Mouse (Mus musculus) pancreas, adult 10 weeks (tissue): ENCODE data around the gene Kcnt1. TPM values are rescaled to one million over a fixed set of nuclear protein-coding genes. Genes with fewer than 3 reads are reported as not detected.

Experiments
- polyA plus RNA-seq: library from polyadenylated mRNA; stranded (reverse); fragments of 350-450 nt; fragmentation: Illumina TruSeq; extraction: RNeasy Lipid Tissue Mini Kit (QIAGEN cat#74804); gene quantifications from one replicate; pipeline ENCODE4 v1.2.3, GENCODE M21; 2015; ENCODE audit warnings: low read depth, low replicate concordance; ENCODE audit not compliant: insufficient read depth

Kcnt1 gene
- 0.18 TPM for polyA plus RNA-seq

GRCm38 (mm10) chr2:25863337-25864131 lies at the start of gene Kcnt1:
TSS of gene Kcnt1 (plus strand) at chr2:25863734.

DNA sequence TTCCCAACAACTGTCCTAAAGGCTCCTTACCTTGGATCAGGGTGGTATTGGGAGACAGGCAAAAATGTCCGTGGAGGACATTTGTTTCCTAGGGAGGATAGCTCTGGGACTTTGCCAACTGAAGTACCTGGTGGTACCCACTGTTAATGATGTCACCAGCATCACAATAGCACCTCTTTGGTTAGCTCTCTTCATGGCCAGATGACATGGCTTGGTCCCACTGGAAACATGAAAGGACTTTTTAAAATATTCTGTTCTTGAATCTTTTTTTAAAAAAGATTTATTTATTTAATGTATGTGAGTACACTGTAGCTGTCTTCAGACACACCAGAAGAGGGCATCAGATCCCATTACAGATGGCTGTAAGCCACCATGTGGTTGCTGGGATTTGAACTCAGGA lies 47.8 kb upstream of the Kcnt1 start, which contains the start of gene Glt6d1:
Gene Glt6d1, minus strand, starts transcription at position 101 of the 400 bp plus-strand sequence.

GRCm38 (mm10) chr2:25822806-25823205 lies 40.7 kb upstream of the Kcnt1 start, which contains the start of gene Lcn9:
TSS of gene Lcn9 (plus strand) at chr2:25823153.

GRCm38 (mm10) chr2:25847226-25847625 lies 16.3 kb upstream of the Kcnt1 start, which contains the start of gene Sohlh1:
TSS of gene Sohlh1 (minus strand) at chr2:25847248.

Other genes with a start within 250 kb of the Kcnt1 start
- gene Ccdc183, start 246.1 kb upstream of the Kcnt1 start, polyA plus RNA-seq: not detected
- 9.0 TPM for gene Tmem141, start 241.7 kb upstream of the Kcnt1 start, polyA plus RNA-seq
- gene Fcna, start 235.7 kb upstream of the Kcnt1 start, polyA plus RNA-seq: 9.0 TPM
- gene Lcn8, start 210.6 kb upstream of the Kcnt1 start, polyA plus RNA-seq: not detected
- gene Lcn5, start 205.8 kb upstream of the Kcnt1 start, polyA plus RNA-seq: not detected
- gene Lcn6, start 186.9 kb upstream of the Kcnt1 start, polyA plus RNA-seq: not detected
- gene Lcn10, start 181.0 kb upstream of the Kcnt1 start, polyA plus RNA-seq: not detected
- not detected for gene Obp2a, start 163.7 kb upstream of the Kcnt1 start, polyA plus RNA-seq
- gene Bmyc, start 157.0 kb upstream of the Kcnt1 start, polyA plus RNA-seq: 5.2 TPM
- gene Obp2b, start 126.7 kb upstream of the Kcnt1 start, polyA plus RNA-seq: not detected
- not detected for gene Lcn3, start 98.2 kb upstream of the Kcnt1 start, polyA plus RNA-seq
- gene Lcn11, start 86.7 kb upstream of the Kcnt1 start, polyA plus RNA-seq: not detected
- not detected for gene Gm13539, start 81.5 kb upstream of the Kcnt1 start, polyA plus RNA-seq
- gene Glt6d1, start 47.9 kb upstream of the Kcnt1 start, polyA plus RNA-seq: not detected
- gene Lcn9, start 40.6 kb upstream of the Kcnt1 start, polyA plus RNA-seq: not detected
- not detected for gene Sohlh1, start 16.5 kb upstream of the Kcnt1 start, polyA plus RNA-seq
- 2.7 TPM for gene Camsap1, start 119.5 kb downstream of the Kcnt1 start, polyA plus RNA-seq
- 19.7 TPM for gene Ubac1, start 158.0 kb downstream of the Kcnt1 start, polyA plus RNA-seq